10 mouse cellular contexts compared by ENCODE assay signal in the genomic region with DNA sequence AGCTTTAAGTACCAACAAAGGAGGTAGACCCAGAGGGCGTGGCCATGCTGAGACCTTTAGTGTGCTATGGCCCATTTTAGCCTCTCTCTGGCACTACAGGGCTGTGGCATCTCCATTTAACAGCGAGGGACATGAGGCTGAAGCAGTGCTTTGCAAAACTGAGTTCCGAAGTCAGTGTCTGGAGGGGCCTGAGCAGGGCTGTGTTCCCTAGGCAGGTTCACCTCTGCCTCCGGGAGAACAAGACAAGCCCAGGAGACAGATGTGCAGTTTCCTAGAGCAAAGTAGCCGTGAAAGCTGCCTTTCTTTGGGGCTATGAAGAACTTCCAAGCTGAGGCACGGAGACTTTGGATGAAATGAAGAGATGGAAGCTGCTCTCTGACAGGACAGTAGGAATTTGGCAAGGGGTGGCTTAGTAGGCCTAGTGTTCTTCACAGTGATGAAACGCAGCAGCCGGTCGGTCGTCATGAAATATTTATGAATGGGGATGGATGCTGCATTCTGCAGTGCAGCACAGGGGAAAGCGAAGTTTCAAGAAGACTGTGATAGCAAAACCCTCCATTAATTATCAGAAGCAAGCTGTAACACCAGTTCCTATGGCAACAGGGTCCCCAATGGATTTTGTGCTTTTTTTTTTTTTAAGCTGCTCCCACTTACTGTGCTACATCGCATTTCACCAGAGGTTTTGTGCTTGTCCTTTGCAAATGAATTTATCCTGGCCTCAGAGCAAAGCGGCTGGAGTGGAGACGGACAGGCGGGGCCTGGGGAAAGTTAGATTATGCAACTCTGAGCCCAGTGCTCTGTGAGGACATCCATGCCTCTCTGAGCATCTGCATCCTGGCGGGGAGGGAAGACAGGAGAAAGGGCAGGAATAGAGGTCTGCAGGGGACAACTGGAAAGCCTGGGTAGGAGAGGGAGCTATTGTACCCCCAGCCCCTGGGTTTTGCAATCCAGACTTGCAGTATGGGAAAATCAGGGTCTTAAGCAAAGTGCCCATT.
DNase-seq lines count a peak whose midpoint lies in the region; ATAC-seq and TF ChIP-seq lines count a peak whose summit lies in the region.
"Had no signal": no experiment of that assay in that cellular context is flagged by ENCODE, and none has a peak within 500 bp of the region (broad histone marks: within the 10 kb centered on the region; RNA-seq: fewer than 3 reads in every experiment).

No protein-coding gene starts in this region.

- H3K27ac ChIP-seq in left cerebral cortex, adult 2 months = peak overlapping the region; percentile 36
- peak overlapping the region; percentile 36; the same call in 1 of the 2 replicates for H3K27ac ChIP-seq in forebrain, postnatal 0 days (ENCODE audit: low read depth, low read length)
- H3K27ac ChIP-seq: liver, embryonic 14.5 days had no signal

- H3K4me2 ChIP-seq in forebrain, postnatal 0 days (ENCODE audit: low read depth) = 0 out of 2 replicates have a peak overlapping the region, but pooled peaks have one; percentile 11

- intact Hi-C loops in left cerebral cortex, adult 2 months (cut with DNase I) = no loop called here
- intact Hi-C loops in left cerebral cortex, postnatal 4 days (cut with DNase I) = no loop called here

- H3K4me1 ChIP-seq in forebrain, postnatal 0 days (ENCODE audit: insufficient read depth) = peaks cover 10% of the 10 kb centered on the region; the same call in 1 of the 2 replicates

- DNase-seq in left cerebral cortex, adult 2 months (ENCODE audit: extremely low spot score in 1 of 2, low spot score in 2 of 2) = no peak
- no peak for DNase-seq in left cerebral cortex, postnatal 4 days
- peak; percentile 57 for DNase-seq in forebrain, postnatal 0 days
- peak; percentile 9 for DNase-seq in lung, postnatal 14 days
- peak; percentile 38 for DNase-seq in retina, postnatal 1 day
- DNase-seq in yolk sac, embryonic 10.5 days (ENCODE audit: low spot score) = no peak
- DNase-seq in cerebellum, postnatal 25 days = no peak
- DNase-seq: adrenal gland, postnatal 25 days had no signal

- H3K4me3 ChIP-seq in left cerebral cortex, adult 2 months = no peak overlapping the region
- no peak overlapping the region for H3K4me3 ChIP-seq in forebrain, postnatal 0 days (ENCODE audit: low read depth, low read length)

- H3K9me3 ChIP-seq in forebrain, postnatal 0 days (ENCODE audit: low read length) = no peaks in the 10 kb centered on the region
- H3K9me3 ChIP-seq: G1E had no signal

- peak; percentile 90 for ATAC-seq in forebrain, postnatal 0 days

- 30% methylated on average over 16 of the region's 16 CpGs for WGBS in forebrain, postnatal 0 days

- no peaks in the 10 kb centered on the region for H3K36me3 ChIP-seq in forebrain, postnatal 0 days (ENCODE audit: insufficient read depth)
- H3K36me3 ChIP-seq: G1E had no signal

- no peak for TF ChIP-seq CTCF in left cerebral cortex, adult 2 months (IDR thresholded peaks at IDR 0.05)
- TF ChIP-seq CTCF in forebrain, postnatal 0 days (IDR thresholded peaks at IDR 0.05; ENCODE audit: low read depth) = no peak

- no peak overlapping the region for H3K9ac ChIP-seq in forebrain, postnatal 0 days
- H3K9ac ChIP-seq: liver, embryonic 14.5 days had no signal

- H3K27me3 ChIP-seq in forebrain, postnatal 0 days (ENCODE audit: insufficient read depth, low read length) = no peaks in the 10 kb centered on the region

Comparison
In these comparisons a context has a peak if more than half of its experiments do, and no peak if none do; other contexts are left out.
1. DNase-seq: peak in forebrain, postnatal 0 days (single experiment), lung, postnatal 14 days (single experiment) and retina, postnatal 1 day (single experiment); none in left cerebral cortex, adult 2 months (0 of 2), left cerebral cortex, postnatal 4 days (single experiment), yolk sac, embryonic 10.5 days (single experiment) and cerebellum, postnatal 25 days (0 of 2).